Mouse (Mus musculus) common myeloid progenitor, adult 5-6 weeks (primary cell): ENCODE data around the gene Sike1. TPM values are rescaled to one million over a fixed set of nuclear protein-coding genes. Genes with fewer than 3 reads are reported as not detected.
A peak's percentile ranks its signal among the peaks of the same experiment; 100 is the strongest.

Experiments
- ATAC-seq: replicated peaks from 2 replicates; pipeline ENCODE4 v1.8.0; 2016; ENCODE audit warnings: low read depth, mild to moderate bottlenecking, moderate TSS enrichment, inconsistent platforms; ENCODE audit not compliant: poor library complexity, severe bottlenecking
- total RNA-seq: library from RNA; stranded (forward); fragments of 200-1000, 187-1606 nt; gene quantifications from 2 replicates; pipeline ENCODE4 v1.2.3, GENCODE M21; 2017

The Sike1 gene
- 19.2 and 34.2 TPM in 2 replicates for total RNA-seq

DNA sequence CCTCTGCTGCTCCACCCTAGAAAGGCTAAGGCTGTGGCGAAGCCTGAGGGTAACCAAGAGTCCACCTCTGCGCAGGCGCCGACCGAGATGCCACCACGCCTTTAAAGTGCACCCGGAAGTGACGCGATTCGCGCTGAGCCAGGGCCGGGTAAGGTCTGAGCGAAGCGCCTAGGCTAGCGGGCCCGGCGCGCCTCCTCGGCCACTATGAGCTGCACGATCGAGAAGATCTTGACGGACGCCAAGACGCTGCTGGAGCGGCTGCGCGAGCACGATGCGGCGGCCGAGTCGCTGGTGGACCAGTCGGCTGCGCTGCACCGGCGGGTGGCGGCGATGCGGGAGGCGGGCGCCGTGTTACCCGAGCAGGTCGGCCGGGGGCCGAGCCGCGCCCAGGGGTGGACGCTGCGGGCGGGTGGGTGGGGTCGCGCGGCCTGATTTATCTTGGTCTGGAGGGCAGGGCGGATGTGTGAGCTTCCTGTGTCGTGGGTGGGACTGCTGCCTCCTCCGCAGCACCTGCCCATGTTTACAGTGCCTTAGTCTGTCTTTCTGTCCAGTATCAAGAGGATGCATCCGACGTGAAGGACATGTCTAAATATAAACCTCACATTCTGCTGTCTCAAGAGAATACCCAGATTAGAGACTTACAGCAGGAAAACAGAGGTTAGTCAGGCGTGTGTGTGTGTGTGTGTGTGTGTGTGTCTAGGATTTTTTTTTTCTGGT, at the start of gene Sike1:
Gene Sike1 (plus strand): TSS at position 104 of the 717 bp plus-strand sequence.
- ATAC-seq: peak; percentile 92

DNA sequence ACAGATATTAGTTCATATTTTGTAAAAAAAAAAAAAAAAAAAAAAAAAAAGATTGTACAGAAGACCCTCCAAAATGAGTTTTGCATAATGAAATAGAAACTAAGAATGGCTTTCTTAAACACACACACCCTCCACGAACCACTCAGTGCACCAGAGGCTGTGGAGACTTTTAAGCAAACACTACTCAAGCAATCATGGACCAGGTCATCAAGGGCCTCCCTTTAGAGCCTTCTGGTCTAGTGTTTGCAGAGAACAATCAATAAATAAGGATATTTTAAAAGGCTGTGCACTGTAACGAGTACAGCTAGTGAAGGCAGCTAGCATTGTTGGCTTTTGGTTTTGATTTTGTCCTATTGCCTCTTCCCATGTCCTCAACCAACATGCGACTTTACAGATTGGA, 49.2 kb upstream of the Sike1 start:
- ATAC-seq: no peak

DNA sequence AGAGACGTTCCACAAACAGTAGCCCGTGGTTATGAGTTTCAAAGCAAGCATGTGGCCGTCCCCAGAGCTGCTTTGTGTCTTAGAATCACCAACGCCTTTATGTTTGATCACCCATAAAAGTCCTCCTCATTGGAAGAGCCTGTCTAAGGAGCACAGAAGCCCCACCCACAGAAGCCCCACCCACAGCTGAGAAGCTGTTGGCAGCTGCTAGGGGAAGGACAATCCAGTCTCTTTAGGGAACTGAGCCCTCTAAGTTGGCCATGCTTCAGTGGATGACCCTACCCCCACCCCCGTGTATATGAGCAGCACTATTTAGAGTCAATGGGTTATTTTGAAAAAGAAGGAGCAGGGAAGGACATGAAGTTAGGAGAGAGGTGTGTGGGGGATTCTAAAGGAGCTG, 48.6 kb upstream of the Sike1 start:
- ATAC-seq: no peak

DNA sequence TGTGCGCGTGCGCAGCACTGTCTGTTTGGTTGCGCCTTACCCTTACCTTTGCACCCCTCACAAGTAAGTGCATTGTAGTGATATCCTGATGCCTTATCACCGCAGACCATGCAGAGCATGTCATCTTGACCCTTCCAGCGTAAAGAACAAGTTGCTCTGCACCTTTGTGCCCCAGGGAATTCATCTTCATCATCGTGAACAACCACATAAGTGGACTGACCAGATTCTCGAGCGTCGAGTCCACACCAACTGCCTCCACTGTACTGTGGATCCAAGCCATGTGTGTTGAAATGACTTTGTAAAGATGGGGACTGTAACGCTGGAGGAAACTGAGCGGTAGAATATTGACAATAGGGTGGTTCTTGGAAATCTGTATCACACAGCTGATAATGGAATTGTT, 41.0 kb upstream of the Sike1 start:
- ATAC-seq: no peak

DNA sequence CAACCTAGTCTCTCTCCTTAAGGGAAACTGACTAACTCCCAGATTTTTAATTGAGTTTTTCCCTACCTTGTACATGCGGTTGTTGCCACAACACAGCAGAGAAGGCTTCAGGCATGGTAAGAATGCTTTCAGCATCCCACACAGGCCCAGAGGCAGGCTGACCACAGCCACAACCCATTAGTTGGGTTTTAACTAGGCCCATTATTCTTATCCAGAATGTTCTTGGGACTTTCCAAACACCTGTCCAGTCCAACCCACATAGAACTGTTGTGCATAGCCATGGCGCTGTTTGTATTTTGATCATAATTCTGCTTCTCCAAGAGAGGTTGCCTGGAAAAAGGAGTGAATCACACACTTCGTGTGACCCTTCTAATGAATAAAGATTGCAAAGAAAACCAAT, 40.4 kb upstream of the Sike1 start:
- ATAC-seq: no peak

DNA sequence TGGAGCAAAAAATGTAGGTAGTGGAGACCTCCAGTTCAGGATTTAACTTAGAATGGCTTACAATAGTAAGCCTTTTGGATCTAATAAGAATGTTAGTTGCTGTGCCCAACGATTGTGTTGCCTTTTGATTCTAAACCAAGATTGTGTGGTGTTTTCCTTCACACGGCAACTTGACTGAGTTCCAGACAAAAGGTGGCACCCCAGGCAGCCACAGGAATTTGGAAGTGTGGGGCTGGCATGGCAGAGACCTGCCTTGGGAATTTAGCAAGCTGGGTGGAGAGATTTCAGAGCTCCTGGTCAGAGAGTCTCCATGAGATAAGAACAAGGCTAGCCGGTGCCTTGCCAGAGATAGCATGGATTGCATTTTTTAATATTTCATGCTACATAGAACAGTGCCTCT, 39.9 kb upstream of the Sike1 start:
- ATAC-seq: no peak

DNA sequence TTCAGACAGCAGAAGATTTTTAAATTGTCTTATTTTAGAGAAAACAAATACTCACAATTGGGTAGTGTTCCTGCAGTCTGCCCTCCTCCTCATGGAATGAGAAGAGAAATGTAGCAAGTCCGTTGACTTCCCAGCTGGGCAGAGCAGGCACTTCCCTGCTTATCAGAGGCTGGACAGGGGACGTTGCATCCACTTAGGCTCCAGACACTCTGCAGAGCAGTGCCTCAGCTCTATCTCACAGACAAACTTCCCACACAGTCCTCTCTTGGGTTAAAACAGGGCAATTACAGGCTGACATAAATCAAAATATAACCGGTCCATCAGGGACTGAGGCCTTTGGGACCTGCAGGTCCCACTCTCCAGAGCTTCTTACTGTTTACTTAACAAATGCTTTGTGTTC, 31.5 kb upstream of the Sike1 start, which contains the start of gene Nr1h5:
Gene Nr1h5 (minus strand): TSS at position 101 of the 400 bp plus-strand sequence.
- ATAC-seq: no peak

DNA sequence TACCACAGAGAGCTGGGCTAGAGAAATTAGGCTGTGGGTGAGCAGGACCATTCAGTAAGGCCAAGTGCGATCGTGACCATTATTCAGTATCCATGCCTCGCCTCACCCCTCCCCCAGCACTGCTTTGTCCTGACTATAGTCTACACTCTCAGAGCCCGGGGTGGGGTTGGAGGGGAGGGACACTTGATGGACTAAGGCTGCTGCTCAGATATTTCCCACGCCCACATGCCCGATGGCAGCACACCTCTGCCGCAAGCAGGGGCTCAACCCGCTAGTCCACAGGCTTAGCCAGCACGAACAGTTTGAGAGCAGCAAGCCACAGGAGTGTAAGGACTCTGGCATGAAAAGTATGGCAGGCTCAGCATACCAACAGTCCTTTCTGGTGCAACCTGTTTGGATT, 25.4 kb upstream of the Sike1 start:
- no peak for ATAC-seq

DNA sequence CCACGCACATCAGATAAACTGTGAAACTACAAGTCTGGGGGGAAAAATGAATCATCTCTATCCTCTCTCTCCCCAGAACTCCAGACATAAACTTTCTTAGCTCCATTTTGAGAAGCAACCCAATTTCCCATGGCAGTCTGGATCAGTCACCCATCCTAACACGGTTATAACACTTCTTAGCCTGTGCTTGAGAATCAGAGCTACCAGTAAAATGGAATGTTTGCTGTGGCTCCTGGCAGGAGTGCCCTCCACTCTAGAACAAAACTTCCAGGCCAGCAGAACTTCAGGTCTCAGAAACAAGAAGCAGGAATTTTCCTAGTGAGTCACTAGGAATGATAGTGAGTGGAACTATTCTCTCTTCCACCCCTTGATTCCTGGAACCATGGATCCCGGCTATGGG, 25.0 kb upstream of the Sike1 start:
- no peak for ATAC-seq

DNA sequence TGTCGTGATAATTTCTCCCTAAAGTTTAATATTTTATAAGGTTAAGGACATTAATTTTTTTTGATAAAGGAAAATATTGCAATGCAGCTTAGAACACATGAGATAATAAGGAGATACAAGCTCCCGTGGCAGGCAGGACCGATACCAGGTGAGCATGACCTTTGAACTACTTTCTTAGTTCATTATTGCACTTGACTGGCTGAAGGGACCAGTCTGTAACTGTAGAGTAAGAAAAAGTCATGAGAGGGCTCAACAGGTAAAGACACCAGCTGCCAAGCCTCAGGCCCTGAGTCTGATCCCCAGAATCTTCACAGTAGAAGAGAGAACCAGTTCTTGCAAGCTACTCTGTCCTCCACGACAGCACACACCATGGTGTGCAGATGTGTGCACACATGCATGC, 18.6 kb upstream of the Sike1 start:
- no peak for ATAC-seq

DNA sequence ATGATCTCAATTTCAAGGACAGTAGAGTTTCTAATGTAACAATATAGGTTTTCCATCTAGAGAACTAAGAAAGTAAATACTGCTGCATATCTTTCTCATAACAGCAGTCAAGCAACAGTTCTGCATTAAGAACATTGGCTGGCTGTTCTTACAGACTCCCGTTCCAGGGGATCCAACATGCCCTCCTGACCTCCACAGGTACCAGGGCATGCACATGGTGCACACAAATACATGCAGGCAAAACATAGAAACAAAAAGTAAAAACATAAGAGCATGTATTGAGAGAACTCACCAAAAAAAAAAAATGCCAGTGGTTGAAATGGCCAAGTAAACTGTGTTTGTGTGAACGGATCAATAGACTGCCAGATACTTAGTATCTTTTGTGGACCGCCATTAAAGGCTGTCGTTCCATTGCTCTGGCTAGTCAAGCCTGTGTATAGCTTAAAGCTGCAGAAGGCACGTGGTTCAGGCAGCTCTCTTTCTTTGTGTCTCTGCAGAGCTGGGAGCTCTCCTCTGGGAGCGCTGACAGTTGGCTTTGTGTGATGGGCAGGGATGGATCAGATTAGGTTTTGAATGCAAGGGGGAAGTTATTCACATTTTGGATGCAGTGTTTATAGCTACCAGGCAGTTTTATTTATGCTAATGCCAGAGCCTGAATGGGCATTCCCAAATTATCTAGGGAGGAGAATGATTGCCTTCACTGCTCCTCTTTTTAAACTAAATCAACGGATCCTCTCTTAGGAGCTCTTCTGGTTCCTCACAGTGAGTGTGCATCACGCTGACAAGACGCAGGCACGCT, 15.8 kb upstream of the Sike1 start:
- no peak for ATAC-seq

DNA sequence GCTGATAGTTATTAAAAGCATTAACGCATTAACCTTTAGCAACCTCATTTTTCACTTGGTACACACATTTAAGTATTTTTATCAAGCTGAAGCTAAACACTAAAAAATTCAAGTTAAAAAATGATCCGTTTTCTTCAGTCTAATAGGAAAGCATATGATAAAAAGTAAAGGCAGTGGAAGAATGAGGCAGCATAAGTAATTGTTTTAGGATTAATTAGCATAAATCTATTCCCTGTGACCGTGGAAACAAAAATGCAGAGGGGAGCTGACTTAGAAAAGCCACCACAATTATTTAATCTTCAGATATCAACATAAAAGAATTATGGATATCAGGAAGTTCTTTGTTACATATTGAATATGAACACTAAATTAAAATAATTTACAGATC, 15.2 kb upstream of the Sike1 start:
- no peak for ATAC-seq

DNA sequence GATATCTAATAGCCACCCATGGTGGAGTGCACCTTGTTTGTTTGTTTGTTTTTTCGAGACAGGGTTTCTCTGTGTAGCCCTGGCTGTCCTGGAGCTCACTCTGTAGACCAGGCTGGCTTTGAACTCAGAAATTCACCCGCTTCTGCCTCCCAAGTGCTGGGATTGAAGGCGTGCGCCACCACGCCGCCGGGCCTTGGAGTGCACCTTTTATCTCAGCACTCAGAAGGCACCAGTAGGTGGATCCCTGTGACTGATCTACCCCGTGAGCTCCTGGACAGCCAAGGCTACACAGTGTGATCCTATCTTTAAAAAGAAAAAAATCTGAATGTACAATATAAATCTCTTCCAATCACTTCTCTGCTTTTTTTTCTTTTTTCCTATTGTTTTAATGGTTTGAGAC, 4.5 kb upstream of the Sike1 start:
- ATAC-seq: no peak

DNA sequence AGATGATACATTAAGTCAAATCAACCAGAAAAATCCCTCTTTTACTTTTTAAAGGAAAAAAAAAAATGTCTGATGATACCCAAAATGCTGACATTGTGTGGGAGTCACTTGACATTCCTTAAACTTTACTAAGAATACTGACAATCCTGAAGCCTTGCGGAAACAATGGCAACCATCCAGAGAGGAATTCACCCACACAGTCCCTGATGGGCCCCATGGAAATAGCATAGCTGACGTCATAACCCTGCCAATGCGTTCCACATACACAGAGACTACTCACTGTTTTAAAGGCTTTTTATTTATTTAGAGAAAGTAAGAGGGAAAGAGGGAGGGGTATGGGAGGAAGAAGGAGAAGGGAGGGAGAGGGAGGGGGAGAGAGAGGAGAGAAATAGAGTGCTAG, 2.6 kb upstream of the Sike1 start:
- ATAC-seq: no peak

DNA sequence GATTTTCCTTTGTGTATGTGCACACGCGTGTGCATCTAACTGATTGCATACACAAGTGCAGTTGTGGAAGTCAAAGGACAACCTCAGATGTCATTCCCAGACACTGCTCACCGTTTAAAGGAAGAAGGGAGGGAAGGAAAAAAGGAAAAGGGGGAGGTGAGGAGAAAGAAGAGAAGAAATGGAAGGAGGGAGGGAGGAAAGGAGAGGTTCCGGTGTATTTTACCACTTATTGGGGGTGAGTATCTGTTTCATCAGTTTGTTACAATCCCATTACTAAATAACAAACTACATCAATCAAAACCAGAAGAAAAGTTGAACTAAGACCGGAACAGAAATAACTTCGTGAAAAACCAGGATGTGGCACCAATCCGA, 289 bp upstream of the Sike1 start:
- ATAC-seq: no peak

DNA sequence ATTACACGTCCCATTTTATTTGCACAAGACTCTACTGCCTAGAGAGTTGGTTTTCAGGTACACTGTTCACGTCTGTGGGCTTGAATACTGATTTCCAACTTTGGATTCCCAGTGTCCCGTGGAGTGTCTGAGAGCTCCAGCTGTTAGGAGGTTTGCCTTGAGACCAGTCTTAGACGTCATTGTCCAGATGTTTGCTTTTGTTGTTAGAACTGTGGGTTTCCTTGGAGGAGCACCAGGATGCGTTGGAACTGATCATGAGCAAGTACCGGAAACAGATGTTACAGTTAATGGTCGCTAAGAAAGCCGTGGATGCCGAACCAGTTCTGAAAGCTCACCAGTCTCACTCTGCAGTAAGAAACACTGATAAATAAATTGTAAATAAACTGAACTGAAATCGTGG, 1.5 kb downstream of the Sike1 start:
- no peak for ATAC-seq

DNA sequence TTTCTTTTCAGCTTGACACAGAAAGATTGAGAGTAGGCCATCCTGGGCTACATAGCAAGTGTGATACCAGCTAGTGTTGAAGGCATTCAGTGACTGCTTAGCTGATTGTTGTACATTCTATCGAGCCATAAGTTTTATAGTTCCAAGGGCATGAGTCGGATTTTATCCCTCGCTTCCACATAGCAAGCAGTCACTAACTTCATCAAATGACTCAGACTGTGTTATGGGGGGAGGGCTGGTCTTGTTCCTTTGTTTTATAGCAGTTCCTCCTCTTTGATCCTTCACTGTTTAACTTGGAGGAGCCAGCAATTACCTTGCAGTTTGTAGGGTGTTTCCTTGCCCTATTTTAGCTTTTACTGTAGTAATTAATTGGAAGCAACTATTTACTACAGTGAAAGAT, 2.1 kb downstream of the Sike1 start:
- no peak for ATAC-seq

DNA sequence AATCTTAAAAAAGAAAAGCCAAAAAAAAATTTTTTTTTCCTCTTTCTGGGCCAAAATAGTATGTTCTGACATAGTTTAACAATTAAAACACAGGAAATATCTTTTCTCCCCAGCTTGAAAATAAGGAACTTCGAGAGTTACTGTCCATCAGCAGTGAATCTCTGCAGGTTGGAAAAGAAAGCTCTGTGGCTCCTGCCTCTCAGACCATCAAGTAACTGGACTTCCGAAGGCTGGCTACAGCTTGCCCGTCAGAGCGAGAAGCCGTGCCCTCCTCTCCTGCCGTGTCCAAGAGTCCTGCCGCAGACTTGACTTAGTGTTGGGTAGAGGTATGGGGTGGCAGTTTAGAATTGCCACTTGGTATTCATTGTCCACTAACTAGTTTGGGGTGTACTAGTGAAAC, 6.1 kb downstream of the Sike1 start:
- no peak for ATAC-seq

DNA sequence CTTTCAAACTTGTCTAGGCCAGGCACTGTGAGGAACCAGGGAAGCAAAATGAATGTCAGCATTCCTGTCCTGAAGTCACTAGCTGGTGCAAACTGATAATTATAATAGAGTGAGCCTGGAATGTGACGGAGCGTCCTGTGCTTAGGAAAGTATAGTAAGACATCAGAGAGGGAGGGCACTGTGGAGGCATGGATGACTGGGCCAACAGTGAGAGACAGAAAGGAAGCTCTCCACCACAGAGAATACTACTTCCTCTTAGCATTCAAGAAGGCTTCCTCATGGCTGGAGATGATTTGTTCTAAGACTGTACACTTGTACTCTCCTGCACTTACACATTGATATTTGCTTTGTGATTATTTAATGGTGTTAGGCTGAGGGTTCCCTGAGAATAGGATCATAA, 21.8 kb downstream of the Sike1 start:
- ATAC-seq: peak; percentile 46

DNA sequence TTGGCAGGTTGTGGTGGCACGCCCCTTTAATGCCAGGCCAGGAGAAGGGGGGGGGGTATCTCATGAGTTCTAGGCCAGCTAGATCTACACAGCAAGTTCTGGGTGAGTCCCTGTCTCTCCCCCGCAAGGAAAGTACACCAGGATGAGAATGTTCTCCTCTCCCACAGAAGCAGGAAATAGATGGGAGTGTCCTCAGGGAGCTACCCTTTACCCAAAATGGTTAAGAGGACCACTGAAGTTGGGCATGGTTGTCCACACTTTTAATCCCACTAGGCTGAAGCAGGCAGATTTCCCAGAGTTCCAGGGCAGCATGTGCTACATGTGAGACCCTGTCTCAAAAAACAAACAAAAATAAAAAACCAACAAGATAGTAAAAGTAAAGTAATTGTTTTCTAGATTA, 24.0 kb downstream of the Sike1 start:
- ATAC-seq: no peak

DNA sequence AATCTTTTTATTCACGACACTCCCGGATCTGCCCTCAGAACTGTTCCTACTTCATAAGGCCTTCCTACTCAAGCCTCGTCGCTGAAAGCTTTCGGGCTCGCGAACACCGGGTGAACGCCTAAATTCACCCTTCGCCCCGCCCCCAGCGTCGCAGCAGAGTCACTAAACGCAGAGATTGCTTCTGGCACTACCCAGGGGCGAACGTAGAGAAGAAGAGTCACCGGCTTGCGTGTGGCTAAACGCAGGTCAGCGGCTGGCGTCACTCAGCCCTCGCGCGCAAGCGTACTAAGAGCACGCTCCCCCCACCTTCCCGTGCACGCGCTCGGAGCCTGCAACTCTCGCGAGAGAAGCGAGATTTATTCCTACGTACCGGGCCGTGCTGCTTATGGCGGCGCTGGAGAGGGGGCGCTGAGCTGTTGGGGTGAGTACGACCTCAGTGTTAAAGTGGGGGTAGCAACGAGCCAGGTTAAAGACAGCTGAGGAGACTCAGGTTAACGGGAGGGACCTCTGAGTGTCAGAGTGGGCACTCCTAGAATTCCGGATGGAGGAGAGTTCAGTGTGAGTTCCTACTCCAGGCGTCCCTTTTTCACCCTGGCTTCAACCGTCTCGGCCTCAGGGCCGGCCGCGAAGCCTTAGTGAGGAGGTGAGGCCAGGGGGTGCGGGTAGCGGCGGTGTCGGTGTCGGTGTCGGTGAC, 24.9 kb downstream of the Sike1 start, which contains the start of gene Csde1:
Gene Csde1 (plus strand): TSS at position 178 of the 694 bp plus-strand sequence.
- ATAC-seq: peak; percentile 84
